Mouse (Mus musculus) olfactory bulb, adult 2 months (tissue): ENCODE measurements around the gene Leng8. TPM values are rescaled to one million over a fixed set of nuclear protein-coding genes. Genes with fewer than 3 reads are reported as not detected.

Experiments
- H3K27ac ChIP-seq: fragments of 200-500 bp; 2 replicates; pipeline ENCODE4 v1.5.1; 2012; ENCODE audit warnings: low read depth, low read length; ENCODE audit not compliant: insufficient read depth
- H3K4me1 ChIP-seq: fragments of 200-500 bp; 2 replicates; pipeline ENCODE4 v1.6.1; 2012; ENCODE audit warnings: low read length; ENCODE audit not compliant: control insufficient read depth, insufficient read depth
- H3K4me3 ChIP-seq: fragments of 200-500 bp; 2 replicates; pipeline ENCODE4 v1.5.1; 2012; ENCODE audit warnings: mild to moderate bottlenecking, low read depth, low read length, moderate library complexity; ENCODE audit not compliant: insufficient read depth
- CTCF ChIP-seq: fragments of 200-500 bp; IDR thresholded peaks from 2 replicates; pipeline ENCODE4 v1.5.1; 2012; ENCODE audit warnings: low read depth, mild to moderate bottlenecking, low read length, moderate library complexity; ENCODE audit not compliant: insufficient read depth
- POLR2A ChIP-seq: fragments of 200-500 bp; IDR thresholded peaks from 2 replicates; pipeline ENCODE4 v1.6.1; 2012; ENCODE audit warnings: mild to moderate bottlenecking, low read depth, low read length, moderate library complexity; ENCODE audit not compliant: insufficient read depth
- WGBS: fragments of 180-500 bp; shearing (Covaris S2); methylation state at CpG from one replicate; pipeline ENCODE4 v1.1.7; 2018; 5-methylcytosine and 5-hydroxymethylcytosine counted together
- polyA plus RNA-seq: library from polyadenylated mRNA; stranded (reverse); fragments of >200 nt; gene quantifications from 2 replicates; pipeline ENCODE4 v1.2.4, GENCODE M21; 2012; ENCODE audit warnings: low replicate concordance; ENCODE audit not compliant: missing spikeins, insufficient read depth, insufficient read length

Leng8 gene
- 552 and 558 TPM in 2 replicates for polyA plus RNA-seq

DNA sequence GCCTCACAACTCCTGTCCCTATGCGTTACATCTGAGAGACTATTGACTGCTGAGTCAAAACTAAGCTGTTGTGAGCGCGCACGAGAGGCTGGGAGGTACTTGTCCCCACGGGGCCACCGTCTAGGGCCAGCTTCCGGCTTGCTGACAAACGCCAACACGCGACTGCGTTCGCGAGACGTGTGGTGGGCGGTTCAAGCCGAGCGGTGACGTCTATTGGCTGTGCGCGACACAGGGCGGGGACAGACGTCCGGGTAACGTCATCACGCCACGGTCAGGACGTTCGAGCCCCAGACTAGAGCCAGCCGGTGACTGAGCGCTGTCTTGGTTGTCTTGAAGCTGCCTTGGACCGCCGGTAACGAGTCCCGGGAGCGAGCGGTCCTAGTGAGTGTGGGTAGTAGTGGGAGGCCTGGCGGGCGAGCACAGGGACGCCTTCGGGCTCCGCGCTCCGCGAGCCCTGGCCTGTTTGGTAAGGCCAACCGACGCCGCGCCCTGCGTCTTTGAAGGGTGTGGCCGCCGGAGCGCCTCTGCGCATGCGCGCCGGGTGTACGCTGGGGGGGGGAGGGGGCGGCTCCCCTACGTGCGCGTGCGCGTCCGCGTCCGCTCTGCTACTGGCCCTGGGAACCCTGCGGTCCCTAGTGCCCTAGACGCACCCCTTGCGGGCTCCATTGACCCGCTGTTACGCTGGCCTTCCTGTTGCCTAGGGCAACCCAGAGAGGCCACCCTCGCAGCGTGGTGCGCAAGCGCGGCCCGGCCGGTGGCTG lies at the start of gene Leng8:
Gene Leng8 (plus strand): TSS at position 269 of the 761 bp plus-strand sequence.
- Histone ChIP-seq H3K27ac (peak within 1 kb of the TSS; percentile 99), H3K4me1 (peaks cover 7% of the 10 kb centered on the region; the same call in 1 of the 2 replicates), H3K4me3 (peak within 1 kb of the TSS; percentile 87)
- under 1% methylated on average over 78 of the region's 78 CpGs for WGBS
- TF ChIP-seq POLR2A (peak; percentile 86; the same call in 1 of the 2 replicates), CTCF (no peak)

DNA sequence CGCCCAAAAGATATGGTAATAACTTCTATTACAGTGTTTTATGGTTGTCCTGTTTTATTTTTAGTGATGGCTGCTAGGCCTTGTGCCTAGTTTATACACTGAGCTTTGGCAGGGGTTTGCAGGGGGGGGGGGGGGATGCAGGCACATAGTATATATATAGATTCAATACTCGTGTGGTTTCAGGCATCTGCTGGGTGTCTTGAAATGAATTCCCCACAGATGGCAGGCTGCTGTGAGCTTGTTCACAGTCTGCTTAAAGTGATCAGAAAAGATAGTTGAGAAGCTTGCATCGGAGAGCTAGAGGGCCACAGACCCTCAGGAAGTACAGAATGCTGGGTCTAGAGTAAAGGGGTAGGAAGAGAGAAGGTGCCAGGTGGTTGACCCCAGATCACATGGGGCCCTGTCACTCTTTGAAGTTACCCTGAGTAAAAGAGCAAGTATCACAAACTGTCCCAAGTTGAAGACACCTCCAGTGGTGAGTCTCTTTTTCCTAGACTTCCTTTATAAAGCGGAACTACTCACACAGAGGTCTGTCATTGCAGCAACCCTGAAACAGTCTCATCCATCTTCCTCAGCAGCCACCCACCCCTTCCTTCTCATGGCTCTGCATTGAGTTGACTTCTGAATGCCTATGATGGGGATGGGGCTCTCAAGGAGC lies 49.5 kb upstream of the Leng8 start:
- Histone ChIP-seq H3K27ac (peak overlapping the region; percentile 94), H3K4me1 (peaks cover 7% of the 10 kb centered on the region; the same call in 1 of the 2 replicates), H3K4me3 (no peak overlapping the region)
- TF ChIP-seq POLR2A (no peak), CTCF (no peak)
- WGBS, result 53% methylated on average over 4 of the region's 4 CpGs

DNA sequence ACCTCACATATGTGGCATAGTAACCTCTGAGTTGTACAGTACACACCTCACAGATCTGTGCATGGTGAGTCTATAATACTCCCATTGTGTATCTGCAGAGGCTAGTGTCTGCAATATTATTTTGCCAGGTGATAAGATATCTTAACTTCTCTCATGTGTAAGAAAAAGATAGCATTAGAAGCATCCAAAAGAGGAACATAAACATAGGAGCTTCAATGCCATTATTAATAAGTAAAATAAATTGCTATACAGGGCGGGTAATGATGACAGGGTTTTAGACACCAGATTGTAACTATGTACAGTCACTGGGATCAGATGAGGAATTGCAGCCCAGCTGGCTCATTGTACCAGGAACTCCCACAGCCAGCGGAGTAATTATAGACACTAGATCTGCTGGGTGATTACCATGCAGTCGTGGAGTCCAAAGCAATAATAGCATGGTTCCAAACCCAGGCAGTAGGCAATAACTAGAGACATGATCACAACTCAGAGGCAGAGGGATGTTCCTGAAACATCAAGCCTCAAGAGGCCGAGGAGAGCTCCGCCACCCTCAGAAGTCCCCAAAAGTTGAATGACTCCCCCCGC lies 48.9 kb upstream of the Leng8 start:
- TF ChIP-seq POLR2A (no peak), CTCF (no peak)
- Histone ChIP-seq H3K4me3 (no peak overlapping the region), H3K4me1 (peaks cover 7% of the 10 kb centered on the region; the same call in 1 of the 2 replicates), H3K27ac (peak overlapping the region; percentile 94)
- WGBS, result 26% methylated on average over 6 of the region's 6 CpGs

DNA sequence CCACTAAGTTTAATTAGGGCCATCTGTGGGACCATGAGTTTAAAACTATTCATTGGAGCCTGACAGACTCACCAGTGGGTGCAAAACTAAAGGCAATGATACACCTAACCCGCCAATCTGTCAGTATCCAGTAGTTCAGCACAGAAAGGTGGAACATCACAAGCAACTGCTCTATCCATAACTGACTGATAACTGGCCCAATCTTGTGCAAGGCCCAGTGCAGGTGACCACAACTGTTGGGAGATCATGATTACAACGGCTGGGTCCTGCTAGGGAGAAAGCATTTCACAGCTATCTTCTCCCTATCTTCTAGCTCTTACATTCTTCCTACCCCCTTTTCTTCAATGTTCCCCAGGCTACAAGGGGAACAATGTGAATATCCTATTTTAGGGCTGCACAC lies 48.2 kb upstream of the Leng8 start:
- H3K4me3 ChIP-seq, result no peak overlapping the region
- WGBS, result 55% methylated on average over 2 of the region's 2 CpGs
- H3K27ac ChIP-seq, result peak overlapping the region; percentile 91
- TF ChIP-seq CTCF, result no peak
- peaks cover 7% of the 10 kb centered on the region; the same call in 1 of the 2 replicates for H3K4me1 ChIP-seq

DNA sequence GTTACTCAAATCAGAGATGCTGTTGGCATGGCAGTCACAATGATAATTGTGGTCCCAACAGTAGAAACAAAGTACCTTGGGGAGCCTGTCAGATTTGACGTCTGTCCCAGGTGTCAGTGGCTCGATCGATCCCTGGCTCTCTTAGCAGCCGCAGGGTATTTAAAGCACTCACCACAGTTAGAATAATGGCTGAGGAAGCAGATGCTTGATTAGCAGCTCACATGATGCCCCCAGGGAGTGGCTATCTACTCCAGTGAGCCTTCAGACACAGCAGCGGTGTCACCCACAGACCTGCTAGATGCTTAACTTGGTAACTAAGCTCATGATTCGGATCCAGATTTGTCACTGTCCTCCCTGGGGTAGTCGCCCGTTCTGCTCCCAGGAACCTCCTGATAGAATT lies 45.7 kb upstream of the Leng8 start:
- TF ChIP-seq CTCF (no peak), POLR2A (no peak)
- H3K27ac ChIP-seq, result no peak overlapping the region
- no peak overlapping the region for H3K4me3 ChIP-seq
- peaks cover 7% of the 10 kb centered on the region; the same call in 1 of the 2 replicates for H3K4me1 ChIP-seq
- 48% methylated on average over 8 of the region's 8 CpGs for WGBS

DNA sequence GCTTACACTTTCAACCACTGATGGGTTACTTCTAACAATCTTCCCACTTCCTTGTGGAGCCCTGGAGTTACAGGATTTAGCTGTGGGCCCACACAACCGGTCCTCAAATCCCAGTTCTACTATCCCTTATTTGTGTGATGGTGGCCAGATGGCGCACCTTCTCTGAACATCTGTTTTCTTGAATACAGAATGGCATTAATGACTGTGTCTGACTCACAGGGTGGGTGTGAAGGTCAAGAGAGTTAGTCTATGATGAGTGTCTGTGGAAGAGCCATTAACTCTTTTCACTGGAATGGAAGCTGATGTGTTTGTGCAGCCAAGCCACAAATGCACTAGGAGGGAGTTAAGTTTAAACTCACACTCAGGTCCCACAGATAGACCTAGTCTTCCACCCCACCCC lies 38.5 kb upstream of the Leng8 start:
- TF ChIP-seq POLR2A, result no peak
- no peak for TF ChIP-seq CTCF
- 63% methylated on average over 2 of the region's 2 CpGs for WGBS
- Histone ChIP-seq H3K4me1 (no peaks in the 10 kb centered on the region), H3K4me3 (no peak overlapping the region), H3K27ac (no peak overlapping the region)

DNA sequence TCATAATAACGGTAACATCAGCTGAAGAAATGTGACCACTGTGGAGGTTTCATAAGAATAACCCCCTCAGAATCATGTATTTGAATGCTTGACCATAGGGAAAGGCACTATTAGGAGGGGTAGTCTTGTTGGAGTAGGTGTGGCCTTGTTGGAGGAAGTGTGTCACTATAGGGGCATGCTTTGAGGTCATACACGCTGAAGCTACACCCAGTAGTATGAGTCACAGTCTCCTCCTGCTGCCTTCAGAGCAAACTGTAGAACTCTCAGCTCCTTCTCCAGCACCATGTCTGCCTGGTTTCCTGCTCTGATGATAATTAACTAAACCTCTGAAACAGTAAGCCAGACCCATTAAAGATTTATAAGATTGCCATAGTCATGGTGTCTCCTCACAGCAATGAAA lies 38.0 kb upstream of the Leng8 start:
- Histone ChIP-seq H3K4me3 (no peak overlapping the region), H3K4me1 (no peaks in the 10 kb centered on the region), H3K27ac (no peak overlapping the region)
- TF ChIP-seq POLR2A, result no peak
- TF ChIP-seq CTCF, result no peak
- WGBS, result 61% methylated on average over 2 of the region's 2 CpGs

DNA sequence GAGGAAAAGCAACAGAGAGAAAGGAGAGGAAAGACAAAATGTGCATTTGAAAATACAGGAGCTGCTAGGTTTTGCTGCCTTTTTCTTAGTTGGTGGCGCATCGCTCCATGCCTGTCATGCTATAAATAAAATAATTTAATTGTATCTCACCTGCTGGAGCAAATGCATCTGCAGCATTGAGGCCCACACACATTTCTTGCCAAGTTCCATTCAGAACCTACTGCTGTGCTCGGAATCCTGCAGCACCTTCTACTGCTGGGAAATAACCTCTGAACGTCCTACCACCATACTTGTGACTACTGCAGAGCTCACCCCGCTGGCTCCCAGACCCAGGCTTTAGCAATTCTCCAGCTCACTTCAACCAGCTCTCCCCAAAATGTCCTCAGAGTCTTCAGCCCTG lies 35.7 kb upstream of the Leng8 start:
- TF ChIP-seq POLR2A, result no peak
- TF ChIP-seq CTCF, result no peak
- H3K4me3 ChIP-seq, result no peak overlapping the region
- no peaks in the 10 kb centered on the region for H3K4me1 ChIP-seq
- WGBS, result 71% methylated on average over 5 of the region's 5 CpGs
- no peak overlapping the region for H3K27ac ChIP-seq

DNA sequence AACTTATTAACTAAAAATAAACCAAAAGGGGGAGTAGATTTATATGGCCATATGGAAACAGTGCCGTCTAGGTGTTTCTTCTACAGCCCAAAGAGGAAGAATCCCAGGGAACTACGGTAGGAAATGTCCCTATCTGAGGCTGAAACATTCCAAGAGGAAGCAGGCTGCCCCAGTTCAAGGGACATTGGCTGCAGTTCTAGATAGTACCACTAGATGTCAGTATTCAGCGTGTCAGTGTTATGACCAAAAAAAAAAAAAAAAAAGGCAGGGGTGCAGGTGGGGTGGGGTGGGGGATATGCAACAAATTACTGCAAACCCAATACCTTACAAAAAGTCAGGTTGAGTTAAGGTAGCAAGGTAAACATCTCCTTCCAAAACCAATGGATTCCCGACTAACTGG lies 33.4 kb upstream of the Leng8 start:
- TF ChIP-seq POLR2A (no peak), CTCF (no peak)
- Histone ChIP-seq H3K4me1 (no peaks in the 10 kb centered on the region), H3K4me3 (no peak overlapping the region), H3K27ac (no peak overlapping the region)
- 7% methylated on average over 4 of the region's 4 CpGs for WGBS

DNA sequence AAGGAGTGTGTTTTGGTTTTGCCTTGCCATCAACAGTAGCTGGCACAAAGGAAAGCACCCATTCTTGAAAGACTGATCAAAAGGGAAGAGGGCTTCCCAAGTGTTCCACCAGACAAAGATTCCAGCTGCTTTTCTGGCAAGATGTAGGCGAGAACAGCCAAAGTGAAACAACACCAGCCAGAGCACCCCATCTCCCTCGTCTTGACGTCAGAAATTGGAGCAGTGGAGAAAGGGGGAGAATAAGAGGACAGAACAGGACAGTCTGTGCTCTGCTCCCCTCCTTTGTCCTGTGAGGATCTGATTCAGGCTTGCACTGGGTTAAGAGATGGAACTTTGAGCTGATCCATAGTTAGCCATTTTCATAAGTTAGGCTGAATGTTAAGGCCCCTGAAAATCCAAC lies 25.1 kb upstream of the Leng8 start:
- 30% methylated on average over 3 of the region's 3 CpGs for WGBS
- H3K4me1 ChIP-seq, result no peaks in the 10 kb centered on the region
- no peak for TF ChIP-seq POLR2A
- TF ChIP-seq CTCF, result no peak
- peak overlapping the region; percentile 68 for H3K27ac ChIP-seq
- H3K4me3 ChIP-seq, result no peak overlapping the region
